8 mouse cellular contexts compared by ENCODE assay signal in genomic region chr13:91459896-91460620, GRCm38 (mm10). TPM values are rescaled to one million over a fixed set of nuclear protein-coding genes. Genes with fewer than 3 reads are reported as not detected.
DNase-seq lines count a peak whose midpoint lies in the region; ATAC-seq and TF ChIP-seq lines count a peak whose summit lies in the region.

Gene Ssbp2, plus strand, starts transcription at chr13:91460283.

- no peaks in the 10 kb centered on the region for H3K36me3 ChIP-seq in spleen, adult 2 months (ENCODE audit: control insufficient read depth, insufficient read depth, low read length)
- no peaks in the 10 kb centered on the region for H3K36me3 ChIP-seq in intestine, postnatal 0 days (ENCODE audit: control insufficient read depth, insufficient read depth)
- H3K36me3 ChIP-seq in liver, postnatal 0 days (replicated peaks; ENCODE audit: insufficient read depth, low read length) = no peaks in the 10 kb centered on the region

- H3K9me3 ChIP-seq in intestine, postnatal 0 days (ENCODE audit: control insufficient read depth) = no peaks in the 10 kb centered on the region
- no peaks in the 10 kb centered on the region for H3K9me3 ChIP-seq in liver, postnatal 0 days (ENCODE audit: low read length)

- H3K4me2 ChIP-seq in intestine, postnatal 0 days (replicated peaks; ENCODE audit: low read depth) = peak within 1 kb of the TSS; percentile 98
- peak within 1 kb of the TSS; percentile 96 for H3K4me2 ChIP-seq in liver, postnatal 0 days (ENCODE audit: low read depth, low read length)

- H3K4me1 ChIP-seq in spleen, adult 2 months (ENCODE audit: control insufficient read depth, insufficient read depth, insufficient read length) = no peaks in the 10 kb centered on the region; the same call in 1 of the 2 replicates
- H3K4me1 ChIP-seq in brown adipose tissue, adult 24 weeks (ENCODE audit: control insufficient read depth, insufficient read depth, insufficient read length, low read length) = peaks cover 5% of the 10 kb centered on the region
- H3K4me1 ChIP-seq in intestine, postnatal 0 days (replicated peaks; ENCODE audit: control insufficient read depth, insufficient read depth, low read length) = no peaks in the 10 kb centered on the region
- peaks cover 12% of the 10 kb centered on the region for H3K4me1 ChIP-seq in liver, postnatal 0 days (ENCODE audit: insufficient read depth)

- H3K9ac ChIP-seq in intestine, postnatal 0 days (ENCODE audit: low read depth, low read length) = peak within 1 kb of the TSS; percentile 71
- H3K9ac ChIP-seq in liver, postnatal 0 days (replicated peaks) = peak within 1 kb of the TSS; percentile 94

- no peak; the same call in 1 of the 2 replicates for TF ChIP-seq POLR2A in spleen, adult 2 months (IDR thresholded peaks at IDR 0.05; ENCODE audit: low read depth, low read length)

- peaks cover 10% of the 10 kb centered on the region for H3K27me3 ChIP-seq in spleen, adult 2 months (ENCODE audit: control insufficient read depth, insufficient read depth, low read length)
- no peaks in the 10 kb centered on the region for H3K27me3 ChIP-seq in intestine, postnatal 0 days (replicated peaks; ENCODE audit: control insufficient read depth, insufficient read depth, low read length)
- H3K27me3 ChIP-seq in liver, postnatal 0 days (ENCODE audit: insufficient read depth, low read length) = no peaks in the 10 kb centered on the region

- 14% methylated on average over 29 of the region's 29 CpGs for WGBS in spleen, adult 2 months
- 10% methylated on average over 27 of the region's 29 CpGs for WGBS in intestine, postnatal 0 days
- 11% methylated on average over 28 of the region's 29 CpGs for WGBS in liver, postnatal 0 days (ENCODE audit: insufficient replicate concordance)

- peak within 1 kb of the TSS; percentile 82 for H3K27ac ChIP-seq in spleen, adult 2 months (ENCODE audit: insufficient read depth, low read length)
- H3K27ac ChIP-seq in brown adipose tissue, adult 24 weeks (replicated peaks; ENCODE audit: low read depth, low read length) = peak within 1 kb of the TSS; percentile 98
- peak within 1 kb of the TSS; percentile 80 for H3K27ac ChIP-seq in intestine, postnatal 0 days (ENCODE audit: low read depth, low read length)
- peak within 1 kb of the TSS; percentile 93 for H3K27ac ChIP-seq in liver, postnatal 0 days (ENCODE audit: low read depth)

- TF ChIP-seq CTCF in spleen, adult 2 months (IDR thresholded peaks at IDR 0.05; ENCODE audit: extremely low read depth, insufficient read depth, insufficient read length, insufficient replicate concordance) = no peak
- no peak for TF ChIP-seq CTCF in intestine, postnatal 0 days (IDR thresholded peaks at IDR 0.05; ENCODE audit: low read depth)
- no peak for TF ChIP-seq CTCF in liver, postnatal 0 days (IDR thresholded peaks at IDR 0.05; ENCODE audit: low read depth)

- TF ChIP-seq EP300 in liver, postnatal 0 days (IDR thresholded peaks at IDR 0.05; ENCODE audit: low read depth) = no peak

- peak within 1 kb of the TSS; percentile 97 for H3K4me3 ChIP-seq in spleen, adult 2 months (ENCODE audit: extremely low read depth, insufficient read depth, insufficient read length)
- H3K4me3 ChIP-seq in brown adipose tissue, adult 24 weeks (ENCODE audit: insufficient read depth, low read depth, low read length) = peak within 1 kb of the TSS; percentile 97
- peak within 1 kb of the TSS; percentile 90 for H3K4me3 ChIP-seq in intestine, postnatal 0 days (ENCODE audit: low read depth, low read length)
- peak within 1 kb of the TSS; percentile 83 for H3K4me3 ChIP-seq in liver, postnatal 0 days (ENCODE audit: low read depth, low read length)

- ATAC-seq in intestine, postnatal 0 days = peak; percentile 53
- ATAC-seq in liver, postnatal 0 days = peak; percentile 65

- DNase-seq in spleen, adult 2 months (ENCODE audit: low read depth in 1 of 2, low spot score in 2 of 2) = no peak
- DNase-seq in spleen, postnatal 10 days (ENCODE audit: low spot score in 2 of 2) = no peak
- DNase-seq in gonadal fat pad, adult 2 months (ENCODE audit: low read depth) = no peak
- no peak for DNase-seq in liver, postnatal 0 days
- no peak for DNase-seq in ovary, postnatal 14 days (ENCODE audit: low spot score)
- DNase-seq in urinary bladder, postnatal 10 days (ENCODE audit: low spot score) = no peak

RNA-seq across cellular contexts. Expression of gene Ssbp2, which starts in this region (rescaled TPM):
- polyA plus RNA-seq in spleen, adult 2 months (2012; rRNA removed) = 7.2 and 8.9 TPM in 2 replicates
- 19.2 and 23.7 TPM in 2 replicates for polyA plus RNA-seq in brown adipose tissue, adult 24 weeks (2012; ENCODE audit: insufficient read depth, insufficient read length, missing spikeins)
- polyA plus RNA-seq in gonadal fat pad, adult 2 months (2012; rRNA removed) = 19.5 and 22.5 TPM in 2 replicates
- polyA plus RNA-seq in intestine, postnatal 0 days (2015; fragmentation: Nextera tagmentation; extraction: Ambion mirVana) = 30.1 and 31.8 TPM in 2 replicates
- polyA plus RNA-seq in liver, postnatal 0 days (2015; fragmentation: Nextera tagmentation; extraction: Ambion mirVana) = 18.8 and 21.6 TPM in 2 replicates
